In the genomic region with DNA sequence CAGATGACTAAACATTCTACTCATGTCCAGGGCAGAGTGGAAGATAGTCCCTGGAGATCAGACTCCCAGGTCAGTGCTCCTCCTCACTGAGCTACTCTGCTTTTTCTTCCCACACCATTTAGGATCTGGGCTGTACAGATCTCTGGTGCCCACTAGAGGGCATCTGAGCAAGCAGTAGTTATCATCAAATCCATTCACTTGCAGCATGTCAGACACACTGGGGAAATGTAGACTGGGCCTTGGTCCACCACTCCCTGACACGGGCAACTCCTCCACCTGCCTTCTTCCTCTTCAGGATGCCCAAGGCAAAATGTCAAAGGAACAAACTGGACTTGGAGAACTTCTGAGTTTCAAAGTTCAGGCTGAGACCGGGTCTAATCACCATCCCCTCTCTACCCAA, we compare ENCODE assay signal across 9 mouse cellular contexts. TPM values are rescaled to one million over a fixed set of nuclear protein-coding genes. Genes with fewer than 3 reads are reported as not detected.
DNase-seq lines count a peak whose midpoint lies in the region; ATAC-seq and TF ChIP-seq lines count a peak whose summit lies in the region.
"Had no signal": no experiment of that assay in that cellular context is flagged by ENCODE, and none has a peak within 500 bp of the region (broad histone marks: within the 10 kb centered on the region; RNA-seq: fewer than 3 reads in every experiment).

No protein-coding gene starts in this region.

- intact Hi-C loops in left cerebral cortex, postnatal 4 days (cut with DNase I) = loop anchor here (10.0 kb wide), 2 partner anchors 81 to 271 kb away; a partner anchor contains a TSS

- peak; percentile 12 for DNase-seq in CD4-positive, CD25-positive, alpha-beta regulatory T cell, adult 2 months (ENCODE audit: low read depth, low spot score)
- peak; percentile 33 for DNase-seq in midbrain, embryonic 10.5 days (ENCODE audit: low spot score)
- DNase-seq in left cerebral cortex, postnatal 4 days = peak; percentile 19
- DNase-seq in telencephalon, adult 2 months (ENCODE audit: low read depth, low spot score) = peak; percentile 17

- H3K4me1 ChIP-seq in midbrain, embryonic 10.5 days = no peaks in the 10 kb centered on the region
- no peaks in the 10 kb centered on the region for H3K4me1 ChIP-seq in midbrain, embryonic 15.5 days
- H3K4me1 ChIP-seq in bone marrow, adult 2 months (ENCODE audit: control insufficient read depth, insufficient read depth, low read length) = no peaks in the 10 kb centered on the region

- no peak overlapping the region for H3K9ac ChIP-seq in midbrain, embryonic 15.5 days

- peak; percentile 43 for TF ChIP-seq CTCF in bone marrow, adult 2 months (IDR thresholded peaks at IDR 0.05; ENCODE audit: control insufficient read depth, insufficient read depth, low read length)

- no peaks in the 10 kb centered on the region for H3K9me3 ChIP-seq in midbrain, embryonic 10.5 days (replicated peaks)
- no peaks in the 10 kb centered on the region for H3K9me3 ChIP-seq in midbrain, embryonic 15.5 days

- no peak overlapping the region for H3K4me2 ChIP-seq in midbrain, embryonic 15.5 days

- 0 out of 2 replicates have a peak, but pooled peaks cover 8% of the 10 kb centered on the region for H3K27me3 ChIP-seq in midbrain, embryonic 10.5 days (ENCODE audit: low read depth, poor library complexity, severe bottlenecking)
- no peaks in the 10 kb centered on the region for H3K27me3 ChIP-seq in midbrain, embryonic 15.5 days (replicated peaks)

- no peak for TF ChIP-seq POLR2A in bone marrow, adult 2 months (IDR thresholded peaks at IDR 0.05; ENCODE audit: borderline replicate concordance, control insufficient read depth, low read depth, low read length)

- no peak overlapping the region for H3K27ac ChIP-seq in midbrain, embryonic 10.5 days (replicated peaks)
- no peak overlapping the region for H3K27ac ChIP-seq in midbrain, embryonic 15.5 days
- no peak overlapping the region for H3K27ac ChIP-seq in bone marrow, adult 2 months (ENCODE audit: control insufficient read depth, insufficient read depth, low read depth, low read length, poor library complexity)

- no peak overlapping the region for H3K4me3 ChIP-seq in midbrain, embryonic 10.5 days
- no peak overlapping the region for H3K4me3 ChIP-seq in midbrain, embryonic 15.5 days
- no peak overlapping the region for H3K4me3 ChIP-seq in bone marrow, adult 2 months (replicated peaks; ENCODE audit: control insufficient read depth, low read depth, low read length)

- 67% methylated on average over 2 of the region's 2 CpGs for WGBS in midbrain, embryonic 10.5 days
- 75% methylated on average over 2 of the region's 2 CpGs for WGBS in midbrain, embryonic 15.5 days
- WGBS in bone marrow, adult 2 months = 44% methylated on average over 2 of the region's 2 CpGs

- ATAC-seq in CD4-positive, CD25-positive, alpha-beta regulatory T cell, adult 4 months = no peak
- no peak for ATAC-seq in midbrain, embryonic 15.5 days (replicated peaks)
- ATAC-seq in granulocyte monocyte progenitor cell, adult 5-6 weeks (replicated peaks; ENCODE audit: poor library complexity, severe bottlenecking) = peak; percentile 71

- no peaks in the 10 kb centered on the region for H3K36me3 ChIP-seq in midbrain, embryonic 10.5 days
- H3K36me3 ChIP-seq in midbrain, embryonic 15.5 days (replicated peaks) = no peaks in the 10 kb centered on the region

RNA-seq across cellular contexts. Expression of a gene that starts 51.9 kb away (rescaled TPM):
- not detected for polyA plus RNA-seq in CD4-positive, CD25-positive, alpha-beta regulatory T cell, adult 4 months (2017; shearing (Covaris generic))
- 0.01 TPM in 1 of 2 replicates, not detected in the other for polyA plus RNA-seq in midbrain, embryonic 10.5 days (2016; fragmentation: Nextera tagmentation; extraction: Ambion mirVana)
- polyA plus RNA-seq in midbrain, embryonic 15.5 days (2015; fragmentation: Nextera tagmentation; extraction: Ambion mirVana) = 0.10 TPM in 2 replicates
- polyA plus RNA-seq in bone marrow, adult 2 months (2011; ENCODE audit: insufficient read depth, insufficient read length, low replicate concordance, missing spikeins) = not detected in 2 replicates
- total RNA-seq in granulocyte monocyte progenitor cell, adult 5-6 weeks (2014; fragmentation: Nextera tagmentation) = not detected in 2 replicates
- total RNA-seq in granulocyte monocyte progenitor cell, adult 5-6 weeks (2017) = not detected in 2 replicates
- under 1 TPM; 0.14 to 0.28 TPM for total RNA-seq in left cerebral cortex, postnatal 4 days (2021)
- polyA plus RNA-seq: liver, embryonic 16.5 days had no signal
